Mouse (Mus musculus) liver, embryonic 14.5 days (tissue): ENCODE measurements around the gene Osmr. TPM values are rescaled to one million over a fixed set of nuclear protein-coding genes. Genes with fewer than 3 reads are reported as not detected.

Source experiments
- ATAC-seq: fragments of 200-750 bp; cut with Nextera tagmentation; 2 replicates; pipeline ENCODE4 v1.8.0; 2017; ENCODE audit warnings: moderate number of reproducible peaks, mild to moderate bottlenecking, moderate library complexity; ENCODE audit not compliant: insufficient read depth
- DNase-seq, 3 experiments: peaks; one replicate each; pipeline ENCODE4 v3.0.0-alpha.2; 2012 to 2013; ENCODE audit warnings: low read depth in 3 of 3, low spot score in 3 of 3
- H3K27ac ChIP-seq: fragments of 300-500 bp; sonication (generic); 2 replicates; pipeline ENCODE4 v1.5.1; 2014; ENCODE audit warnings: moderate library complexity, mild to moderate bottlenecking, control low read depth, inconsistent platforms
- H3K27me3 ChIP-seq: fragments of 300-500 bp; sonication (generic); 2 replicates; pipeline ENCODE4 v1.6.1; 2014; ENCODE audit warnings: mild to moderate bottlenecking, low read length, moderate library complexity; ENCODE audit not compliant: control insufficient read depth, insufficient read depth
- H3K36me3 ChIP-seq: fragments of 300-500 bp; sonication (generic); replicated peaks from 2 replicates; pipeline ENCODE4 v1.6.1; 2014; ENCODE audit warnings: low read depth; ENCODE audit not compliant: control insufficient read depth, insufficient read depth
- H3K4me1 ChIP-seq, 2 experiments: fragments of 200-500 bp in 1 of 2; fragments of 300-500 bp in 1 of 2; sonication (generic) in 1 of 2; replicated peaks; 2 replicates each; pipeline ENCODE4 v1.6.1; 2012 to 2014; ENCODE audit warnings: antibody characterized with exemption in 1 of 2, inconsistent platforms in 1 of 2, low read length in 1 of 2; ENCODE audit not compliant: control insufficient read depth in 2 of 2, insufficient read depth in 2 of 2
- H3K4me2 ChIP-seq: fragments of 300-500 bp; sonication (generic); 2 replicates; pipeline ENCODE4 v1.6.1; 2014; ENCODE audit warnings: low read depth, mild to moderate bottlenecking, control low read depth, moderate library complexity
- H3K4me3 ChIP-seq, 2 experiments: fragments of 200-500 bp in 1 of 2; fragments of 300-500 bp in 1 of 2; sonication (generic) in 1 of 2; 2 replicates each; pipeline ENCODE4 v1.5.1; 2012 to 2014; ENCODE audit warnings: low read depth in 2 of 2, low read length in 2 of 2, mild to moderate bottlenecking in 2 of 2, control low read depth in 1 of 2, inconsistent platforms in 1 of 2, moderate library complexity in 1 of 2; ENCODE audit not compliant: insufficient read depth in 1 of 2
- H3K9ac ChIP-seq: fragments of 300-500 bp; sonication (generic); replicated peaks from 2 replicates; pipeline ENCODE4 v1.6.1; 2014; ENCODE audit warnings: mild to moderate bottlenecking, control low read depth, moderate library complexity
- H3K9me3 ChIP-seq: fragments of 300-500 bp; sonication (generic); 2 replicates; pipeline ENCODE4 v1.6.1; 2016; ENCODE audit warnings: low read length, mixed read lengths; ENCODE audit not compliant: control insufficient read depth
- CTCF ChIP-seq: IDR thresholded peaks from 2 replicates; pipeline ENCODE4 v1.5.1; 2016; ENCODE audit warnings: antibody characterized with exemption, low read depth, control low read depth
- EP300 ChIP-seq: IDR thresholded peaks from 2 replicates; pipeline ENCODE4 v1.6.1; 2016; ENCODE audit warnings: antibody characterized with exemption, low read depth
- WGBS: fragments of 180-500 bp; shearing (Covaris S2); extraction: QIAGEN DNeasy Blood & Tissue Kit; methylation state at CpG from one replicate; pipeline ENCODE4 v1.1.7; 2014; ENCODE audit not compliant: insufficient replicate concordance; 5-methylcytosine and 5-hydroxymethylcytosine counted together
- polyA plus RNA-seq, 2 experiments: library from polyadenylated mRNA; depleted of rRNA in 1 of 2; stranded (reverse) in 1 of 2; unstranded in 1 of 2; fragments of >200 nt; fragmentation: Nextera tagmentation in 1 of 2; extraction: Ambion mirVana in 1 of 2; gene quantifications; 2 replicates each; pipeline versions ENCODE4 v1.2.1 to v1.2.3; 2012 to 2014

Gene Osmr
- polyA plus RNA-seq, 2 experiments, result 0.17 to 0.28 TPM

- Histone ChIP-seq H3K4me2 (no peak overlapping the region), H3K4me1 (no peaks in the 10 kb centered on the region), H3K4me3 (no peak overlapping the region), H3K9ac (no peak overlapping the region), H3K27ac (no peak overlapping the region), H3K27me3 (no peaks in the 10 kb centered on the region), H3K36me3 (peaks cover 79% of the 10 kb centered on the region), H3K9me3 (no peaks in the 10 kb centered on the region)
- DNase-seq (no peak), ATAC-seq (no peak)
- TF ChIP-seq EP300 (no peak), CTCF (no peak)
- WGBS, result 86% methylated on average over 7 of the region's 7 CpGs
These were observed 81.9 kb downstream of the Osmr start for GRCm38 (mm10) chr15:6792846-6793245.

GRCm38 (mm10) chr15:6791648-6792047 lies 83.1 kb downstream of the Osmr start:
- DNase-seq, result no peak
- TF ChIP-seq EP300 (no peak), CTCF (no peak)
- Histone ChIP-seq H3K4me3 (no peak overlapping the region), H3K27me3 (no peaks in the 10 kb centered on the region), H3K27ac (no peak overlapping the region), H3K4me2 (no peak overlapping the region), H3K9ac (no peak overlapping the region), H3K9me3 (no peaks in the 10 kb centered on the region), H3K4me1 (no peaks in the 10 kb centered on the region), H3K36me3 (peaks cover 79% of the 10 kb centered on the region)
- 81% methylated on average over 11 of the region's 11 CpGs for WGBS
- ATAC-seq, result no peak

GRCm38 (mm10) chr15:6790011-6790410 lies 84.8 kb downstream of the Osmr start:
- no peaks in the 10 kb centered on the region for H3K27me3 ChIP-seq
- WGBS, result 87% methylated on average over 7 of the region's 7 CpGs
- H3K9me3 ChIP-seq, result no peaks in the 10 kb centered on the region
- no peak for DNase-seq
- H3K9ac ChIP-seq, result no peak overlapping the region
- H3K36me3 ChIP-seq, result peaks cover 71% of the 10 kb centered on the region
- TF ChIP-seq EP300, result no peak
- TF ChIP-seq CTCF, result no peak
- H3K27ac ChIP-seq, result no peak overlapping the region
- no peak for ATAC-seq
- H3K4me1 ChIP-seq, result no peaks in the 10 kb centered on the region
- H3K4me2 ChIP-seq, result no peak overlapping the region
- H3K4me3 ChIP-seq, result no peak overlapping the region

- Histone ChIP-seq H3K36me3 (peaks cover 65% of the 10 kb centered on the region), H3K4me3 (no peak overlapping the region), H3K9me3 (no peaks in the 10 kb centered on the region), H3K27me3 (no peaks in the 10 kb centered on the region), H3K4me1 (no peaks in the 10 kb centered on the region), H3K9ac (no peak overlapping the region), H3K4me2 (no peak overlapping the region), H3K27ac (no peak overlapping the region)
- no peak for TF ChIP-seq CTCF
- no peak for TF ChIP-seq EP300
- no peak for ATAC-seq
- no peak for DNase-seq
- WGBS, result 90% methylated on average over 10 of the region's 10 CpGs
These were observed 87.5 kb downstream of the Osmr start for GRCm38 (mm10) chr15:6787236-6787635.

- no peak overlapping the region for H3K4me2 ChIP-seq
- H3K4me3 ChIP-seq, result no peak overlapping the region
- 91% methylated on average over 10 of the region's 10 CpGs for WGBS
- H3K4me1 ChIP-seq, result no peaks in the 10 kb centered on the region
- DNase-seq, result no peak
- H3K9me3 ChIP-seq, result no peaks in the 10 kb centered on the region
- TF ChIP-seq EP300 (no peak), CTCF (no peak)
- H3K27ac ChIP-seq, result no peak overlapping the region
- peaks cover 63% of the 10 kb centered on the region for H3K36me3 ChIP-seq
- ATAC-seq, result no peak
- no peaks in the 10 kb centered on the region for H3K27me3 ChIP-seq
- no peak overlapping the region for H3K9ac ChIP-seq
These were observed 88.6 kb downstream of the Osmr start for GRCm38 (mm10) chr15:6786212-6786611.
